In the genomic region with DNA sequence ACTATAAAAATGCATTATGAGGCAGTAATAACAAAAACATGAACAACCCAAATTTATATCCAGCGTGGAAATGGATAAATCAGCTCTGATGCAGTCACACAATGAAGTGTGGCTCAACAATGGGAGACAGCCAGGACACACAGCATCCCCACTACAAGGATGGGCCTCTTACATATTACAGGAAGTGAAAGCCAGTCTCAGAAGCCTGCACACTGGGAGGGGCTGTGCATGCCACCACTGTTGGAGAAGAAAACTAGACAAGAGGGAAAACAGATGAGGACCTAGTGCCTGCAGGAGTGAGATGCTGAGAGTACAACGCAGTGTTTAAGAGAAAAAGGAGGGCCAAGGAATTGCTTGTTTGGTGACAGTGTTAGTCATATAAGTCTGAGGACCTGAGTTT, we compare ENCODE assay signal across 31 mouse cellular contexts. TPM values are rescaled to one million over a fixed set of nuclear protein-coding genes. Genes with fewer than 3 reads are reported as not detected.
"Had no signal": no experiment of that assay in that cellular context is flagged by ENCODE, and none has a peak within 500 bp of the region (broad histone marks: within the 10 kb centered on the region; RNA-seq: fewer than 3 reads in every experiment).

No protein-coding gene starts in this region.

- H3K9ac ChIP-seq: heart, embryonic 13.5 days; heart, embryonic 15.5 days; hindbrain, embryonic 13.5 days; hindbrain, embryonic 15.5 days; kidney, embryonic 15.5 days; limb, embryonic 13.5 days; limb, embryonic 15.5 days; liver, embryonic 12.5 days had no signal

- DNase-seq: gastrocnemius, adult 2 months; gastrocnemius, postnatal 10 days; gastrocnemius, postnatal 25 days; heart, adult 11 months; heart, adult 2 months; heart, postnatal 14 days; heart, postnatal 36 days; kidney, adult 11 months; kidney, adult 2 months; kidney, adult 9 months; kidney, postnatal 14 days; kidney, postnatal 36 days had no signal

- H3K4me2 ChIP-seq: heart, embryonic 11.5 days; heart, embryonic 13.5 days; heart, embryonic 15.5 days; hindbrain, embryonic 13.5 days; hindbrain, embryonic 15.5 days; kidney, embryonic 15.5 days; limb, embryonic 13.5 days; limb, embryonic 15.5 days; liver, embryonic 12.5 days had no signal

- H3K9me3 ChIP-seq: heart, embryonic 13.5 days; heart, embryonic 15.5 days; hindbrain, embryonic 15.5 days; limb, embryonic 15.5 days; liver, embryonic 12.5 days had no signal

- ATAC-seq: hindbrain, postnatal 0 days; intestine, embryonic 16.5 days; liver, embryonic 12.5 days had no signal

- H3K27ac ChIP-seq: gastrocnemius, adult 2 months; heart, adult 2 months; heart, embryonic 13.5 days; heart, embryonic 15.5 days; hindbrain, embryonic 13.5 days; hindbrain, embryonic 15.5 days; hindbrain, postnatal 0 days; kidney, embryonic 15.5 days; kidney, postnatal 0 days; limb, embryonic 13.5 days; limb, embryonic 15.5 days; liver, embryonic 12.5 days had no signal

- H3K36me3 ChIP-seq: heart, embryonic 13.5 days; heart, embryonic 15.5 days; hindbrain, embryonic 13.5 days; hindbrain, embryonic 15.5 days; kidney, embryonic 15.5 days; limb, embryonic 13.5 days; limb, embryonic 15.5 days; liver, embryonic 12.5 days had no signal

- H3K4me3 ChIP-seq: gastrocnemius, adult 2 months; heart, adult 2 months; heart, embryonic 13.5 days; heart, embryonic 15.5 days; hindbrain, embryonic 13.5 days; hindbrain, embryonic 15.5 days; kidney, embryonic 15.5 days; limb, embryonic 13.5 days; limb, embryonic 15.5 days; liver, embryonic 12.5 days had no signal

- H3K27me3 ChIP-seq: heart, embryonic 13.5 days; heart, embryonic 15.5 days; hindbrain, embryonic 13.5 days; hindbrain, embryonic 15.5 days; kidney, embryonic 15.5 days; limb, embryonic 13.5 days; limb, embryonic 15.5 days; liver, embryonic 12.5 days had no signal

- H3K4me1 ChIP-seq: heart, embryonic 13.5 days; heart, embryonic 15.5 days; hindbrain, embryonic 13.5 days; hindbrain, embryonic 15.5 days; kidney, embryonic 15.5 days; limb, embryonic 13.5 days; limb, embryonic 15.5 days; liver, embryonic 12.5 days had no signal

RNA-seq across cellular contexts. Expression of a gene that starts 31.8 kb away (rescaled TPM):
- total RNA-seq: hematopoietic stem cell, adult 5-6 weeks; liver, adult 2 months had no signal
- polyA plus RNA-seq: heart, postnatal 0 days; liver, adult 2 months; liver, embryonic 12.5 days had no signal

RNA-seq across cellular contexts. Expression of a gene that starts 37.0 kb away (rescaled TPM):
- total RNA-seq: gastrocnemius, adult 2 months; gastrocnemius, postnatal 10 days; gastrocnemius, postnatal 25 days; gastrocnemius, postnatal 4 days; heart, adult 2 months; heart, postnatal 14 days; heart, postnatal 36 days; hematopoietic stem cell, adult 5-6 weeks; liver, adult 2 months had no signal
- polyA plus RNA-seq: heart, adult 2 months; heart, embryonic 11.5 days; heart, embryonic 13.5 days; heart, embryonic 15.5 days; heart, postnatal 0 days; intestine, embryonic 14.5 days; intestine, embryonic 16.5 days; kidney, embryonic 15.5 days; kidney, postnatal 0 days; large intestine, adult 2 months; limb, embryonic 11.5 days; limb, embryonic 15.5 days; liver, adult 2 months; liver, embryonic 12.5 days had no signal
